Mouse (Mus musculus) heart, embryonic 11.5 days (tissue): ENCODE data around the gene Gm49661. TPM values are rescaled to one million over a fixed set of nuclear protein-coding genes. Genes with fewer than 3 reads are reported as not detected.
A peak's percentile ranks its signal among the peaks of the same experiment; 100 is the strongest.

Experiments
- ATAC-seq: fragments of 200-750 bp; cut with Nextera tagmentation; replicated peaks from 2 replicates; pipeline ENCODE4 v1.8.0; 2017; ENCODE audit warnings: moderate library complexity; ENCODE audit not compliant: insufficient number of reproducible peaks, low FRiP score, low TSS enrichment
- H3K27ac ChIP-seq: fragments of 300-500 bp; sonication (generic); 2 replicates; pipeline ENCODE4 v1.5.1; 2014; ENCODE audit warnings: mild to moderate bottlenecking, low read depth, low read length
- H3K27me3 ChIP-seq: fragments of 300-500 bp; sonication (generic); 2 replicates; pipeline ENCODE4 v1.6.1; 2014; ENCODE audit warnings: mild to moderate bottlenecking, low read length, mixed read lengths; ENCODE audit not compliant: control insufficient read depth, insufficient read depth
- H3K36me3 ChIP-seq: fragments of 300-500 bp; sonication (generic); 2 replicates; pipeline ENCODE4 v1.6.1; 2014; ENCODE audit warnings: mild to moderate bottlenecking, low read length, moderate library complexity, mixed read lengths; ENCODE audit not compliant: control insufficient read depth, insufficient read depth
- H3K4me1 ChIP-seq: fragments of 300-500 bp; sonication (generic); 2 replicates; pipeline ENCODE4 v1.6.1; 2014; ENCODE audit warnings: low read length; ENCODE audit not compliant: control insufficient read depth, insufficient read depth
- H3K4me2 ChIP-seq: fragments of 300-500 bp; sonication (generic); 2 replicates; pipeline ENCODE4 v1.6.1; 2014; ENCODE audit warnings: mild to moderate bottlenecking, moderate library complexity
- H3K4me3 ChIP-seq: fragments of 300-500 bp; sonication (generic); 2 replicates; pipeline ENCODE4 v1.5.1; 2014; ENCODE audit warnings: low read depth, low read length
- H3K9ac ChIP-seq: fragments of 300-500 bp; sonication (generic); 2 replicates; pipeline ENCODE4 v1.6.1; 2014; ENCODE audit warnings: mild to moderate bottlenecking, low read depth, low read length, moderate library complexity
- H3K9me3 ChIP-seq: fragments of 300-500 bp; sonication (generic); replicated peaks from 2 replicates; pipeline ENCODE4 v1.6.1; 2016; ENCODE audit warnings: low read length; ENCODE audit not compliant: control insufficient read depth
- WGBS: fragments of 180-500 bp; shearing (Covaris S2); extraction: QIAGEN DNeasy Blood & Tissue Kit; methylation state at CpG from one replicate; pipeline ENCODE4 v1.1.7; 2014; ENCODE audit not compliant: insufficient replicate concordance; 5-methylcytosine and 5-hydroxymethylcytosine counted together
- polyA plus RNA-seq: library from polyadenylated mRNA; unstranded; fragments of >200 nt; fragmentation: Nextera tagmentation; extraction: Ambion mirVana; gene quantifications from 2 replicates; pipeline ENCODE4 v1.2.1, GENCODE M21; 2014

The Gm49661 gene
- polyA plus RNA-seq, 1 experiment from 2014 or later: not detected

- H3K4me1 ChIP-seq: peaks cover 9% of the 10 kb centered on the region
- no peaks in the 10 kb centered on the region for H3K9me3 ChIP-seq
- peaks cover 36% of the 10 kb centered on the region for H3K27me3 ChIP-seq
- no peak overlapping the region for H3K9ac ChIP-seq
- no peaks in the 10 kb centered on the region; the same call in 1 of the 2 replicates for H3K36me3 ChIP-seq
- no peak overlapping the region for H3K4me2 ChIP-seq
- ATAC-seq: no peak
- 72% methylated on average over 5 of the region's 5 CpGs for WGBS
- no peak overlapping the region for H3K4me3 ChIP-seq
- H3K27ac ChIP-seq: no peak overlapping the region
Observed at GRCm38 (mm10) chr8:84996978-84997377, 27.7 kb upstream of the Gm49661 start.

GRCm38 (mm10) chr8:84995680-84996079 is 26.4 kb upstream of the Gm49661 start:
- H3K4me1 ChIP-seq: peaks cover 12% of the 10 kb centered on the region
- peaks cover 36% of the 10 kb centered on the region for H3K27me3 ChIP-seq
- H3K4me2 ChIP-seq: 0 out of 2 replicates have a peak overlapping the region, but pooled peaks have one; percentile 20
- H3K27ac ChIP-seq: no peak overlapping the region
- H3K9me3 ChIP-seq: no peaks in the 10 kb centered on the region
- 29% methylated on average over 25 of the region's 25 CpGs for WGBS
- H3K36me3 ChIP-seq: no peaks in the 10 kb centered on the region; the same call in 1 of the 2 replicates
- 0 out of 2 replicates have a peak overlapping the region, but pooled peaks have one; percentile 4 for H3K9ac ChIP-seq
- no peak overlapping the region for H3K4me3 ChIP-seq
- ATAC-seq: no peak

GRCm38 (mm10) chr8:84994375-84994774 is 25.1 kb upstream of the Gm49661 start:
- Histone ChIP-seq H3K4me1 (peaks cover 13% of the 10 kb centered on the region), H3K9me3 (no peaks in the 10 kb centered on the region), H3K27me3 (peaks cover 36% of the 10 kb centered on the region), H3K4me3 (no peak overlapping the region), H3K27ac (no peak overlapping the region), H3K4me2 (no peak overlapping the region), H3K9ac (no peak overlapping the region), H3K36me3 (no peaks in the 10 kb centered on the region; the same call in 1 of the 2 replicates)
- no peak for ATAC-seq
- 91% methylated on average over 9 of the region's 9 CpGs for WGBS

GRCm38 (mm10) chr8:84990836-84991235 is 21.6 kb upstream of the Gm49661 start:
- peak overlapping the region; percentile 77 for H3K9ac ChIP-seq
- peaks cover 17% of the 10 kb centered on the region for H3K27me3 ChIP-seq
- no peaks in the 10 kb centered on the region for H3K9me3 ChIP-seq
- ATAC-seq: peak; percentile 51
- 2% methylated on average over 15 of the region's 15 CpGs for WGBS
- H3K27ac ChIP-seq: no peak overlapping the region
- H3K4me2 ChIP-seq: peak overlapping the region; percentile 99
- no peaks in the 10 kb centered on the region; the same call in 1 of the 2 replicates for H3K36me3 ChIP-seq
- peaks cover 12% of the 10 kb centered on the region for H3K4me1 ChIP-seq
- peak overlapping the region; percentile 63 for H3K4me3 ChIP-seq

GRCm38 (mm10) chr8:84990349-84990748 is 21.1 kb upstream of the Gm49661 start, which contains the start of gene Hook2:
Gene Hook2, plus strand, starts transcription at chr8:84990603.
- peaks cover 12% of the 10 kb centered on the region for H3K4me1 ChIP-seq
- peak within 1 kb of the TSS; percentile 99 for H3K4me2 ChIP-seq
- H3K27me3 ChIP-seq: peaks cover 12% of the 10 kb centered on the region
- peak within 1 kb of the TSS; percentile 77 for H3K9ac ChIP-seq
- peak; percentile 90 for ATAC-seq
- H3K36me3 ChIP-seq: no peaks in the 10 kb centered on the region; the same call in 1 of the 2 replicates
- H3K9me3 ChIP-seq: no peaks in the 10 kb centered on the region
- under 1% methylated on average over 28 of the region's 28 CpGs for WGBS
- no peak within 1 kb of the TSS for H3K27ac ChIP-seq
- peak within 1 kb of the TSS; percentile 63 for H3K4me3 ChIP-seq

GRCm38 (mm10) chr8:84989810-84990209 is 20.6 kb upstream of the Gm49661 start:
- WGBS: under 1% methylated on average over 15 of the region's 15 CpGs
- ATAC-seq: peak; percentile 62
- peak overlapping the region; percentile 63 for H3K4me3 ChIP-seq
- no peaks in the 10 kb centered on the region for H3K36me3 ChIP-seq
- H3K4me1 ChIP-seq: peaks cover 17% of the 10 kb centered on the region
- H3K9ac ChIP-seq: peak overlapping the region; percentile 68
- H3K27me3 ChIP-seq: peaks cover 6% of the 10 kb centered on the region
- peak overlapping the region; percentile 99 for H3K4me2 ChIP-seq
- H3K9me3 ChIP-seq: no peaks in the 10 kb centered on the region
- no peak overlapping the region for H3K27ac ChIP-seq

- 14% methylated on average over 15 of the region's 15 CpGs for WGBS
Observed at GRCm38 (mm10) chr8:84989311-84989731, 20.1 kb upstream of the Gm49661 start.

GRCm38 (mm10) chr8:84987903-84988302 is 18.7 kb upstream of the Gm49661 start:
- H3K9ac ChIP-seq: no peak overlapping the region
- H3K36me3 ChIP-seq: no peaks in the 10 kb centered on the region
- H3K4me2 ChIP-seq: no peak overlapping the region
- H3K4me3 ChIP-seq: no peak overlapping the region
- H3K27me3 ChIP-seq: no peaks in the 10 kb centered on the region
- H3K9me3 ChIP-seq: no peaks in the 10 kb centered on the region
- WGBS: 61% methylated on average over 2 of the region's 2 CpGs
- peaks cover 24% of the 10 kb centered on the region for H3K4me1 ChIP-seq
- ATAC-seq: no peak
- H3K27ac ChIP-seq: no peak overlapping the region

More at GRCm38 (mm10) chr8:84989311-84989731, 20.1 kb upstream of the Gm49661 start:
- Histone ChIP-seq H3K9me3 (no peaks in the 10 kb centered on the region), H3K27ac (no peak overlapping the region), H3K4me2 (peak overlapping the region; percentile 99), H3K36me3 (no peaks in the 10 kb centered on the region), H3K4me3 (no peak overlapping the region), H3K27me3 (peaks cover 2% of the 10 kb centered on the region), H3K9ac (no peak overlapping the region), H3K4me1 (peaks cover 22% of the 10 kb centered on the region)
- no peak for ATAC-seq

GRCm38 (mm10) chr8:84987388-84987787 is 18.2 kb upstream of the Gm49661 start:
- Histone ChIP-seq H3K9me3 (no peaks in the 10 kb centered on the region), H3K27me3 (no peaks in the 10 kb centered on the region), H3K4me2 (no peak overlapping the region), H3K4me3 (no peak overlapping the region), H3K9ac (no peak overlapping the region), H3K27ac (no peak overlapping the region), H3K4me1 (peaks cover 24% of the 10 kb centered on the region), H3K36me3 (no peaks in the 10 kb centered on the region)
- no peak for ATAC-seq
- 80% methylated on average over 5 of the region's 5 CpGs for WGBS
